ENCODE assay signal across 9 mouse cellular contexts in the genomic region with DNA sequence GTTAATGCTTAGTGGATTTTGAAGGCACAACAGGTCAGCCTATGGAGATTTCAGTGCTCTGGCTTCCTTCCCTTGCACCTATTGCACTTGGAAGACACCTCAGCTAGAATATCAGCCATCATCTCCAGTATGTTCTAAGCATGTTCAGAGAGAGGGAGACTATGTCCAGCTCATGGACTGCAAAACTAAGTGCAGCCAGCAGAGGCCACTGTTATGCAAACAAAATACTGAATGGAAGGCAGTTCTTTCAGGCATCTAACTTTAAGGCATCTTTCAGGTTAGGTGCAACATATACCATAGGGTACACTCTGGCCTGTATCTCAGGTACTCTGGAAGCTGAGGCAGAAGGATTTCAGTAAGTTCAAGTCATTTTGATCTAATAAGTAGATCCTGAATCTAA. TPM values are rescaled to one million over a fixed set of nuclear protein-coding genes. Genes with fewer than 3 reads are reported as not detected.
A peak's percentile ranks its signal among the peaks of the same experiment; 100 is the strongest.
DNase-seq lines count a peak whose midpoint lies in the region; ATAC-seq and TF ChIP-seq lines count a peak whose summit lies in the region.
"Had no signal": no experiment of that assay in that cellular context is flagged by ENCODE, and none has a peak within 500 bp of the region (broad histone marks: within the 10 kb centered on the region; RNA-seq: fewer than 3 reads in every experiment).

No protein-coding gene starts in this region.

- peak; percentile 58 for TF ChIP-seq CTCF in heart, postnatal 0 days (IDR thresholded peaks at IDR 0.05; ENCODE audit: low read depth)
- TF ChIP-seq CTCF in liver, embryonic 14.5 days (IDR thresholded peaks at IDR 0.05; ENCODE audit: low read depth): peak; percentile 46; the same call in 1 of the 2 replicates

- H3K4me3 ChIP-seq in heart, postnatal 0 days (ENCODE audit: low read depth, low read length): no peak overlapping the region
- no peak overlapping the region for H3K4me3 ChIP-seq in heart, embryonic 10.5 days
- no peak overlapping the region for H3K4me3 ChIP-seq in liver, embryonic 14.5 days (ENCODE audit: insufficient read depth in 1 of 2, low read depth in 2 of 2, low read length in 2 of 2)

- no peak for ATAC-seq in heart, postnatal 0 days (ENCODE audit: insufficient read depth, low read depth)
- ATAC-seq in liver, embryonic 14.5 days (ENCODE audit: insufficient read depth): no peak

- H3K27ac ChIP-seq in heart, postnatal 0 days (ENCODE audit: low read depth): no peak overlapping the region
- no peak overlapping the region for H3K27ac ChIP-seq in heart, embryonic 10.5 days
- no peak overlapping the region for H3K27ac ChIP-seq in liver, embryonic 14.5 days

- no peaks in the 10 kb centered on the region for H3K9me3 ChIP-seq in heart, postnatal 0 days (replicated peaks; ENCODE audit: control insufficient read depth, low read length)
- no peaks in the 10 kb centered on the region for H3K9me3 ChIP-seq in heart, embryonic 10.5 days
- no peaks in the 10 kb centered on the region for H3K9me3 ChIP-seq in liver, embryonic 14.5 days (ENCODE audit: control insufficient read depth, low read length)

- H3K9ac ChIP-seq in heart, postnatal 0 days (replicated peaks; ENCODE audit: low read depth, low read length): no peak overlapping the region
- no peak overlapping the region for H3K9ac ChIP-seq in liver, embryonic 14.5 days (replicated peaks)

- H3K4me2 ChIP-seq in heart, postnatal 0 days (ENCODE audit: low read depth, low read length): no peak overlapping the region
- H3K4me2 ChIP-seq in liver, embryonic 14.5 days (ENCODE audit: low read depth): no peak overlapping the region

- TF ChIP-seq EP300 in heart, postnatal 0 days (IDR thresholded peaks at IDR 0.05; ENCODE audit: low read depth): no peak
- TF ChIP-seq EP300 in liver, embryonic 14.5 days (IDR thresholded peaks at IDR 0.05; ENCODE audit: low read depth): no peak

- H3K4me1 ChIP-seq in heart, postnatal 0 days (ENCODE audit: control insufficient read depth, insufficient read depth): no peaks in the 10 kb centered on the region
- no peaks in the 10 kb centered on the region for H3K4me1 ChIP-seq in heart, embryonic 10.5 days
- no peaks in the 10 kb centered on the region for H3K4me1 ChIP-seq in liver, embryonic 14.5 days (replicated peaks; ENCODE audit: control insufficient read depth in 2 of 2, insufficient read depth in 2 of 2, low read length in 1 of 2)

- no peaks in the 10 kb centered on the region for H3K27me3 ChIP-seq in heart, postnatal 0 days (ENCODE audit: control insufficient read depth, insufficient read depth, low read length)
- H3K27me3 ChIP-seq in heart, embryonic 10.5 days (ENCODE audit: insufficient read depth, poor library complexity, severe bottlenecking): no peaks in the 10 kb centered on the region
- no peaks in the 10 kb centered on the region for H3K27me3 ChIP-seq in liver, embryonic 14.5 days (ENCODE audit: control insufficient read depth, insufficient read depth, low read length)

- DNase-seq in heart, postnatal 0 days (ENCODE audit: low spot score): no peak
- DNase-seq in heart, embryonic 10.5 days (ENCODE audit: low spot score): no peak
- DNase-seq in 3T3-L1 (ENCODE audit: low read depth, low spot score) (peak; percentile 75), NIH3T3 (ENCODE audit: low read depth) (peak; percentile 43)
- DNase-seq in frontal cortex, postnatal 25 days (ENCODE audit: low spot score in 2 of 2): peak; percentile 23 to 47
- no peak for DNase-seq in liver, embryonic 14.5 days (ENCODE audit: low read depth in 3 of 3, low spot score in 3 of 3)
- DNase-seq in right cerebral cortex, postnatal 10 days (ENCODE audit: low spot score in 2 of 2): peak; percentile 45 to 48
- no peak for DNase-seq in cerebellum, adult 11-12 months

- H3K36me3 ChIP-seq in heart, postnatal 0 days (replicated peaks; ENCODE audit: control insufficient read depth, insufficient read depth, low read length): no peaks in the 10 kb centered on the region
- no peaks in the 10 kb centered on the region for H3K36me3 ChIP-seq in heart, embryonic 10.5 days
- H3K36me3 ChIP-seq in liver, embryonic 14.5 days (replicated peaks; ENCODE audit: control insufficient read depth, insufficient read depth, low read depth): no peaks in the 10 kb centered on the region

RNA-seq across cellular contexts. Expression of a gene that starts 19.1 kb away (rescaled TPM):
- not detected in 2 replicates for total RNA-seq in heart, postnatal 0 days (2014; rRNA removed; ENCODE audit: low replicate concordance)
- not detected in 2 replicates for polyA plus RNA-seq in heart, postnatal 0 days (2015; fragmentation: Nextera tagmentation; extraction: Ambion mirVana)
- polyA plus RNA-seq in heart, embryonic 10.5 days (2016; fragmentation: Nextera tagmentation; extraction: Ambion mirVana): not detected in 2 replicates
- not detected in 2 replicates for polyA plus RNA-seq in liver, embryonic 14.5 days (2012; rRNA removed)
- polyA plus RNA-seq in liver, embryonic 14.5 days (2014; fragmentation: Nextera tagmentation; extraction: Ambion mirVana): not detected in 2 replicates
- total RNA-seq: layer of hippocampus, adult 8-10 months had no signal

RNA-seq across cellular contexts. Expression of a gene that starts 24.8 kb away (rescaled TPM):
- 12.5 TPM in 1 of 2 replicates, not detected in the other for total RNA-seq in heart, postnatal 0 days (2014; rRNA removed; ENCODE audit: low replicate concordance)
- 0.16 and 0.51 TPM in 2 replicates for polyA plus RNA-seq in heart, postnatal 0 days (2015; fragmentation: Nextera tagmentation; extraction: Ambion mirVana)
- 3.6 and 6.3 TPM in 2 replicates for polyA plus RNA-seq in heart, embryonic 10.5 days (2016; fragmentation: Nextera tagmentation; extraction: Ambion mirVana)
- 0.37 and 0.49 TPM in 2 replicates for polyA plus RNA-seq in liver, embryonic 14.5 days (2012; rRNA removed)
- 0.30 and 0.34 TPM in 2 replicates for polyA plus RNA-seq in liver, embryonic 14.5 days (2014; fragmentation: Nextera tagmentation; extraction: Ambion mirVana)

Comparison
In these comparisons a context has a peak if more than half of its experiments do, and no peak if none do; other contexts are left out.
1. DNase-seq: peak in 3T3-L1 (single experiment), NIH3T3 (single experiment), frontal cortex, postnatal 25 days (2 of 2) and right cerebral cortex, postnatal 10 days (2 of 2); none in heart, postnatal 0 days (single experiment), heart, embryonic 10.5 days (single experiment), liver, embryonic 14.5 days (0 of 3) and cerebellum, adult 11-12 months (single experiment).